In genomic region chr17:65784610-65785140, GRCm38 (mm10) we compare ENCODE assay signal across 7 mouse cellular contexts. TPM values are rescaled to one million over a fixed set of nuclear protein-coding genes. Genes with fewer than 3 reads are reported as not detected.
DNase-seq lines count a peak whose midpoint lies in the region; ATAC-seq and TF ChIP-seq lines count a peak whose summit lies in the region.

No protein-coding gene starts in this region.

- peak overlapping the region; percentile 96; the same call in 1 of the 2 replicates for H3K4me3 ChIP-seq in lung, postnatal 0 days (ENCODE audit: low read depth, low read length)
- peak overlapping the region; percentile 95 for H3K4me3 ChIP-seq in forebrain, embryonic 12.5 days (replicated peaks)
- H3K4me3 ChIP-seq in liver, embryonic 11.5 days (ENCODE audit: low read depth, low read length): peak overlapping the region; percentile 96
- peak overlapping the region; percentile 32 for H3K4me3 ChIP-seq in stomach, embryonic 16.5 days (replicated peaks; ENCODE audit: low read length)

- no peaks in the 10 kb centered on the region for H3K36me3 ChIP-seq in lung, postnatal 0 days (ENCODE audit: insufficient read depth, low read length)
- peaks cover 13% of the 10 kb centered on the region; the same call in 1 of the 2 replicates for H3K36me3 ChIP-seq in forebrain, embryonic 12.5 days (replicated peaks)
- H3K36me3 ChIP-seq in liver, embryonic 11.5 days (ENCODE audit: control insufficient read depth, insufficient read depth, low read length): peaks cover 11% of the 10 kb centered on the region
- 0 out of 2 replicates have a peak, but pooled peaks cover 4% of the 10 kb centered on the region for H3K36me3 ChIP-seq in stomach, embryonic 16.5 days (ENCODE audit: control insufficient read depth, insufficient read depth, low read length)

- peaks cover 16% of the 10 kb centered on the region; the same call in 1 of the 2 replicates for H3K4me1 ChIP-seq in lung, postnatal 0 days (ENCODE audit: insufficient read depth, low read depth, low read length)
- H3K4me1 ChIP-seq in forebrain, embryonic 12.5 days: peaks cover 26% of the 10 kb centered on the region
- peaks cover 26% of the 10 kb centered on the region for H3K4me1 ChIP-seq in liver, embryonic 11.5 days (replicated peaks; ENCODE audit: control insufficient read depth, insufficient read depth, low read length)
- peaks cover 19% of the 10 kb centered on the region; the same call in 1 of the 2 replicates for H3K4me1 ChIP-seq in stomach, embryonic 16.5 days (ENCODE audit: control insufficient read depth, insufficient read depth, low read length)

- H3K27ac ChIP-seq in lung, postnatal 0 days (ENCODE audit: low read length): peak overlapping the region; percentile 99
- no peak overlapping the region for H3K27ac ChIP-seq in forebrain, embryonic 12.5 days
- H3K27ac ChIP-seq in liver, embryonic 11.5 days (ENCODE audit: low read depth, low read length): no peak overlapping the region
- peak overlapping the region; percentile 19; the same call in 1 of the 2 replicates for H3K27ac ChIP-seq in stomach, embryonic 16.5 days (ENCODE audit: low read length)

- ATAC-seq in lung, postnatal 0 days: no peak
- ATAC-seq in forebrain, embryonic 12.5 days (ENCODE audit: low FRiP score): no peak
- ATAC-seq in liver, embryonic 11.5 days (replicated peaks; ENCODE audit: low FRiP score): no peak
- no peak for ATAC-seq in stomach, embryonic 16.5 days (ENCODE audit: insufficient read depth, low FRiP score)

- no peak for TF ChIP-seq CTCF in lung, postnatal 0 days (IDR thresholded peaks at IDR 0.05)

- peak overlapping the region; percentile 81 for H3K4me2 ChIP-seq in lung, postnatal 0 days (replicated peaks; ENCODE audit: low read depth, low read length)
- H3K4me2 ChIP-seq in forebrain, embryonic 12.5 days: peak overlapping the region; percentile 60
- H3K4me2 ChIP-seq in liver, embryonic 11.5 days: peak overlapping the region; percentile 80
- peak overlapping the region; percentile 77 for H3K4me2 ChIP-seq in stomach, embryonic 16.5 days (ENCODE audit: low read depth, low read length)

- peak; percentile 62 for DNase-seq in lung, postnatal 0 days (ENCODE audit: low spot score)
- DNase-seq in lung, postnatal 25 days (ENCODE audit: low spot score): no peak
- DNase-seq in liver, embryonic 11.5 days (ENCODE audit: low spot score): no peak
- no peak for DNase-seq in cerebellum, postnatal 36 days
- no peak for DNase-seq in layer of hippocampus, postnatal 25 days (ENCODE audit: extremely low spot score in 1 of 2, low spot score in 1 of 2)

- no peak for TF ChIP-seq EP300 in lung, postnatal 0 days (IDR thresholded peaks at IDR 0.05)

- H3K27me3 ChIP-seq in lung, postnatal 0 days (replicated peaks; ENCODE audit: insufficient read depth, low read length): no peaks in the 10 kb centered on the region
- no peaks in the 10 kb centered on the region for H3K27me3 ChIP-seq in forebrain, embryonic 12.5 days
- no peaks in the 10 kb centered on the region for H3K27me3 ChIP-seq in liver, embryonic 11.5 days (replicated peaks; ENCODE audit: control insufficient read depth, insufficient read depth, low read length)
- H3K27me3 ChIP-seq in stomach, embryonic 16.5 days (ENCODE audit: control insufficient read depth, insufficient read depth, low read length): no peaks in the 10 kb centered on the region

- no peaks in the 10 kb centered on the region for H3K9me3 ChIP-seq in lung, postnatal 0 days (ENCODE audit: low read length)
- H3K9me3 ChIP-seq in forebrain, embryonic 12.5 days: no peaks in the 10 kb centered on the region
- H3K9me3 ChIP-seq in liver, embryonic 11.5 days (ENCODE audit: control insufficient read depth, low read length): no peaks in the 10 kb centered on the region
- H3K9me3 ChIP-seq in stomach, embryonic 16.5 days (replicated peaks; ENCODE audit: control insufficient read depth, low read length): 0 out of 2 replicates have a peak, but pooled peaks cover 3% of the 10 kb centered on the region

- WGBS in lung, postnatal 0 days: 54% methylated on average over 8 of the region's 8 CpGs
- 78% methylated on average over 8 of the region's 8 CpGs for WGBS in forebrain, embryonic 12.5 days
- 68% methylated on average over 8 of the region's 8 CpGs for WGBS in liver, embryonic 11.5 days
- 55% methylated on average over 8 of the region's 8 CpGs for WGBS in stomach, embryonic 16.5 days

- no peak overlapping the region for H3K9ac ChIP-seq in lung, postnatal 0 days (replicated peaks; ENCODE audit: low read depth)
- peak overlapping the region; percentile 99 for H3K9ac ChIP-seq in forebrain, embryonic 12.5 days
- peak overlapping the region; percentile 32; the same call in 1 of the 2 replicates for H3K9ac ChIP-seq in liver, embryonic 11.5 days (ENCODE audit: low read depth, low read length)
- H3K9ac ChIP-seq in stomach, embryonic 16.5 days (ENCODE audit: low read length): peak overlapping the region; percentile 52; the same call in 1 of the 2 replicates

RNA-seq across cellular contexts. Expression of gene Ppp4r1, which starts 2.3 kb away (rescaled TPM):
- polyA plus RNA-seq in lung, postnatal 0 days (2015; fragmentation: Nextera tagmentation; extraction: Ambion mirVana): 21.2 and 26.5 TPM in 2 replicates
- polyA plus RNA-seq in forebrain, embryonic 12.5 days (2016; fragmentation: Nextera tagmentation; extraction: Ambion mirVana): 56.9 and 59.3 TPM in 2 replicates
- polyA plus RNA-seq in liver, embryonic 11.5 days (2014; fragmentation: Nextera tagmentation; extraction: Ambion mirVana): 25.5 and 28.0 TPM in 2 replicates
- polyA plus RNA-seq in stomach, embryonic 16.5 days (2015; fragmentation: Nextera tagmentation; extraction: Ambion mirVana): 30.9 and 33.0 TPM in 2 replicates
- 10 to 100 TPM; 27.3 to 34.3 TPM for total RNA-seq in layer of hippocampus, postnatal 25 days (2021)

RNA-seq across cellular contexts. Expression of gene Rab31, which starts 12.1 kb away (rescaled TPM):
- 33.3 and 33.5 TPM in 2 replicates for polyA plus RNA-seq in lung, postnatal 0 days (2015; fragmentation: Nextera tagmentation; extraction: Ambion mirVana)
- polyA plus RNA-seq in forebrain, embryonic 12.5 days (2016; fragmentation: Nextera tagmentation; extraction: Ambion mirVana): 75.8 and 79.0 TPM in 2 replicates
- polyA plus RNA-seq in liver, embryonic 11.5 days (2014; fragmentation: Nextera tagmentation; extraction: Ambion mirVana): 16.3 and 17.1 TPM in 2 replicates
- polyA plus RNA-seq in stomach, embryonic 16.5 days (2015; fragmentation: Nextera tagmentation; extraction: Ambion mirVana): 34.6 and 35.3 TPM in 2 replicates
- total RNA-seq in layer of hippocampus, postnatal 25 days (2021): 10 to 100 TPM; 55.7 to 59.0 TPM

Comparison
In these comparisons a context has a peak if more than half of its experiments do, and no peak if none do; other contexts are left out.
1. H3K27ac ChIP-seq: peak in lung, postnatal 0 days (single experiment) and stomach, embryonic 16.5 days (single experiment); none in forebrain, embryonic 12.5 days (single experiment) and liver, embryonic 11.5 days (single experiment).
2. H3K4me3 ChIP-seq: peak in every context shown above with its lines; median percentile 96 in lung, postnatal 0 days; 96 in liver, embryonic 11.5 days; 95 in forebrain, embryonic 12.5 days; 32 in stomach, embryonic 16.5 days.
3. Peak in every context shown above with its lines, with median percentiles within 50 percentile points of each other: H3K4me2 ChIP-seq.